Mouse (Mus musculus): Measurements from ENCODE around the gene Gm20517.
A peak's percentile ranks its signal among the peaks of the same experiment; 100 is the strongest.

Gene Gm20517

GRCm38 (mm10) chr17:47610849-47611660, at the start of gene Gm20517, which contains the start of the genes Bysl and Med20:
Gene Gm20517, plus strand, starts transcription at chr17:47611589.
Gene Bysl, minus strand, starts transcription at chr17:47611492.
Gene Med20, plus strand, starts transcription at chr17:47611582.
- DNase-seq, result peak; percentile 95

GRCm38 (mm10) chr17:47562875-47563274, 48.5 kb upstream of the Gm20517 start:
- no peak for DNase-seq

DNA sequence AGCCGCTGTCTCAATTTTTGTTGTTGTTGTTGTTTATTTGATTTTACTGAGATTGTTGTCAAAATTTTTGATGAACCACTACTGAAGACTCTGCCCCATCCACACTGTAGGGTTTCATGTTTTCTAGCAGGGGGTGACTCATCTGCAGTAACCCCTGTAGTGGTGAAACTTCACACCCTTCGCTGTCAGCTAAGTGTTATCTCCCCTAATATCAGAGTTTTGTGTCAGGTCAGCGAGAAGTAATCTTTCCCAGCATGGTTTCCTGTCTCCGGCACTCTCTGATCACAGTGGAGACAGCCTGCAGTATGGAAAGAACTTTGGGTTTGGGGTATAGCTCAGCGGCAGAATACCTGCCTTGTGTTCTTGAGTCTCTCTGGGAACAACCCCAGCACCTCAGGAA, 46.8 kb upstream of the Gm20517 start:
- no peak for DNase-seq

GRCm38 (mm10) chr17:47566133-47566532, 45.3 kb upstream of the Gm20517 start:
- DNase-seq, result no peak

DNA sequence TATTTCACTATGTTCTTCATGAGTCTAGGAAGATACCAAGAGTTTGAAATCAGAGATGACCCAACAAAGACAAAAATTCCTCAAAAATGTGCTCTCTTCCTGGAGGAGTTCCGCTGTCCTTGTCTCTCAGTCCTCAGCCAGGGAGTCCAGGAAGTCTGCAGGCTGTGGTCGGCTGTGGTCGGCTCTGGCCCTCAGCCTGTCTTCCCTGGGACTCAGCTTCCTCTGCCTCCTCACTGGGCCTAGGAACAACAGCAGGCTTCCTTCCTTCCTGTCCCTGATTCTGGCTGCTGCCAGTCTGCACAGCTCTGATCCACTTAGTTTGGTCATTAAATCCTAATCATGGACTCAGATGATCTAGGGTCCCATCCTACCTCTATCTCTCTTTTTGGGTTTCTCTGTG, 44.1 kb upstream of the Gm20517 start:
- no peak for DNase-seq

- no peak for DNase-seq
Measured at GRCm38 (mm10) chr17:47568389-47568788, 43.0 kb upstream of the Gm20517 start.

- no peak for DNase-seq
Measured at GRCm38 (mm10) chr17:47568951-47569527, 42.4 kb upstream of the Gm20517 start.

DNA sequence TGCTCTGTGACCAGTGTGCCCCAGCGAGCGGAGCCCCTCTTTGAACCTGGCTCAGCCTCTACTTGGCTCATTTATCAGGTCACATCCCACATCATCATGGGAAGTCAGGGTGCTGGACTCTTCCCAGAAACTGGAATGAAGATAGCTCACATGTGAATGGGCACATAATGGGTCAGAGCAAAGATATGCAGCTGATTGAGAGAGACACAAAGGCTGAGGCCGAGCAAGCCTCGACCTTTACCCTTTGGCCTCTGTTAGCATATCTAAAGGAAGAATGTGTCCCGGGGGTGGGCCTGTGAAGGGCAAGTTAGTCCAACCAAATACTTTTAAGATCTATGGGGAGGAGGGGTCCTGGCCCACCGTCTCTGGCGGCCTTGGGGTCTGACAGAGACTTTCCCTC, 39.8 kb upstream of the Gm20517 start:
- no peak for DNase-seq

DNA sequence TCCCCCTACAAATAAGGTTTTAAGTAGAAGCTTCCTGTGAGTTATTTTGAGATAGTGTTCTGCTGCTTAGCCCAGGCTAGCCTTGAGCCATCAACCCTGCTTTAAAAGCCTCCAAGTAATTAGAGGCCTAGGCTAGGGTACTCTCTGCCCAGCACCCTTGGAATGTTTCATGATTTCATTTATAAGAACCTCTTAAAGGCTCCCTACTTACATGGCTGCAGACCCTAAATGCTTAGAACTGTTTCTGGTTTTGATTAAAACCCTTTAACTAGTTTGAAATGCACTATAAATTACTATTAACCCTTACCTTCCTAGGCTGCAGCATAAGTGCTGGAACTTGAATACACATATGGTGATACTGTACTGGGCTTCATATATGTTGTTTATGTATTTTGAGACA, 39.0 kb upstream of the Gm20517 start:
- no peak for DNase-seq

GRCm38 (mm10) chr17:47574028-47574427, 37.4 kb upstream of the Gm20517 start:
- no peak for DNase-seq

- DNase-seq, result no peak
Measured at GRCm38 (mm10) chr17:47574830-47575229, 36.6 kb upstream of the Gm20517 start.

- no peak for DNase-seq
Measured at GRCm38 (mm10) chr17:47578655-47579054, 32.7 kb upstream of the Gm20517 start.

DNA sequence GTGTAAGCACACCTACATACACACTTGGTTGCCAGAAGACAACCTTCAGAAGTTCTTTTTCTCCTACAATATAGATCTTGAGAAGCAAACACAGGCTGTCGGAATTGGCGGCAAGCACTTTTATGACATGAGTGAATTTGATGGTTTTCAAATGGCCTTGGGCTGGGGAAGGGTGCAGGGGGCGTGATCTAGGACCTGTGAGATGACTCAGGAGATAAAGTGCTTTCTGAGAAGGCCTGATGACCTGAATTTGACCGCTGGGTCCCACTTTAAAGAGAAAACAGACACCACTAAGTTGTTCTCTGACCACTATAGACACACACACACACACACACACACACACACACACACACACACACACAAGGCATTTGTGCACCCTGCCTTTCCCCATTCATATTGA, 30.4 kb upstream of the Gm20517 start:
- no peak for DNase-seq

- no peak for DNase-seq
Measured at GRCm38 (mm10) chr17:47588517-47588916, 22.9 kb upstream of the Gm20517 start.

- no peak for DNase-seq
Measured at GRCm38 (mm10) chr17:47591073-47591472, 20.3 kb upstream of the Gm20517 start.

GRCm38 (mm10) chr17:47593215-47593853, 18.1 kb upstream of the Gm20517 start:
- DNase-seq, result peak; percentile 96

DNA sequence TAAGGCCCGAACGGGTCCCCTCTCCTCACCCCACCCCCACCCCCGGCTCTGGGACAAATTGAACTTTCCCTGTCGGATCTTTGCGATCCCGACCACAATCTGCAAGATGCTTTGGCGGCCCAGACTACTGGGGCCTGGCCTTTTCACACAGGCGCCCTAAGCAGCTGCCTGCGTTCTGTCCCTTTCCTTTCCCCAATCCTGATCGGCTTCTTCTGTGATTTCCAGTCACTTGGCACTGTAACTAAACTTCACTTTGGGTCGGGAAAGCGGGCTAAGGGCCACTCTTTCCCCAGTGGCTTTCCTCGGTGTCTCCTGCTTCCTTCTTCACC, 17.6 kb upstream of the Gm20517 start:
- DNase-seq, result no peak

- DNase-seq, result peak; percentile 79 to 85
Measured at GRCm38 (mm10) chr17:47594183-47594968, 17.0 kb upstream of the Gm20517 start.

- no peak for DNase-seq
Measured at GRCm38 (mm10) chr17:47594969-47595247, 16.5 kb upstream of the Gm20517 start.

- peak; percentile 72 to 84 for DNase-seq
Measured at GRCm38 (mm10) chr17:47595248-47596161, 15.9 kb upstream of the Gm20517 start.

DNA sequence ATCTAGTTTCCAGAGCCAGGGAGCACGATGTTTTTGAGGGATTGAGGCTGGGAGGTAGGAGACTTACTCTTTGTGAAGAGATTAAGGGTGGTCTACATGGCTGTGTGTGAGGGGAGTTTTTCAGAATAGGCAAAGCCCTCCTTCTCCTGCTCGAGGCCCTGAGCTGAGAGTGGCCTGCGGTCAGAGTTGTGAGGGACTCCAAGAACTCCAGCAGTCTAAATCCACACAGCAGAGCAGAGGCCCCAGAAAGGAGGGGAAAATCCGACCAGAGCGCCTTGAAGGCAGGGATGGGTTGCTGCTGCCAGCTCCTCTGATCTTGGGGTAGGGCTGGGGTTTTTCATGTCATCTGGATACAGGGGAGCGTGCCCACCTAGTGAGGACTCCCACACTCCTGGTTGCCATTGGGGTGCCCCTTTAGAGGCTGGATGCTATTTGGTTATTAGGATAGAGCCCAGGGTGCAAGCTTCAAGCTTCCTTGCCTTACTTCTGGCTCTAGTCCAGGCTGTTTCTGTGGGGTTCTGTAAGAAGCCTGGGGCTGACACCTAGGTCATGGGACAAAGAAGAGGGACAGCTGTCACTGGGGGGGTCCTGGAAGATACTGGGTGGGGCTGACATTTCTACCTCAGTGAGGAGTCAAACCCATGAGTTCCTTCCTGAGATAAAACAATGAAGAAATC, 15.1 kb upstream of the Gm20517 start:
- peak; percentile 42 to 50 for DNase-seq

GRCm38 (mm10) chr17:47596839-47597164, 14.6 kb upstream of the Gm20517 start:
- DNase-seq, result peak; percentile 30 to 48
